Mouse (Mus musculus) cerebellum, postnatal 36 days (tissue): ENCODE measurements around the gene Olfr844.

ENCODE experiments used
- DNase-seq, 2 experiments: peaks; one replicate each; pipeline ENCODE4 v3.0.0; 2021 to 2022; ENCODE audit warnings: mixed read lengths in 2 of 2

The Olfr844 gene

GRCm38 (mm10) chr9:19316047-19316446 lies at the start of gene Olfr844:
Olfr844 (plus strand) TSS chr9:19316347.
- DNase-seq = no peak

- DNase-seq = no peak
Measured at GRCm38 (mm10) chr9:19336157-19336556, 20.0 kb downstream of the Olfr844 start, which contains the start of gene Olfr845. Olfr845 (plus strand) TSS chr9:19336457.

- DNase-seq = no peak
Measured at GRCm38 (mm10) chr9:19363905-19364304, 47.8 kb downstream of the Olfr844 start, which contains the start of gene Olfr846. Olfr846 (minus strand) TSS chr9:19364005.
